ENCODE assay signal across 21 mouse cellular contexts in genomic region chr1:150065684-150066083, GRCm38 (mm10). TPM values are rescaled to one million over a fixed set of nuclear protein-coding genes. Genes with fewer than 3 reads are reported as not detected.
"Had no signal": no experiment of that assay in that cellular context is flagged by ENCODE, and none has a peak within 500 bp of the region (broad histone marks: within the 10 kb centered on the region; RNA-seq: fewer than 3 reads in every experiment).

No protein-coding gene starts in this region.

- H3K4me1 ChIP-seq: midbrain, embryonic 10.5 days; midbrain, embryonic 12.5 days; neural tube, embryonic 13.5 days; neural tube, embryonic 15.5 days had no signal

- H3K27ac ChIP-seq: midbrain, embryonic 10.5 days; midbrain, embryonic 12.5 days; neural tube, embryonic 13.5 days; neural tube, embryonic 15.5 days had no signal

- H3K4me2 ChIP-seq: lung, embryonic 14.5 days; midbrain, embryonic 12.5 days; neural tube, embryonic 13.5 days; neural tube, embryonic 15.5 days had no signal

- H3K27me3 ChIP-seq: midbrain, embryonic 12.5 days; neural tube, embryonic 13.5 days; neural tube, embryonic 15.5 days had no signal

- H3K36me3 ChIP-seq: midbrain, embryonic 10.5 days; midbrain, embryonic 12.5 days; neural tube, embryonic 13.5 days; neural tube, embryonic 15.5 days had no signal

- H3K9ac ChIP-seq: lung, embryonic 14.5 days; midbrain, embryonic 12.5 days; neural tube, embryonic 13.5 days; neural tube, embryonic 15.5 days had no signal

- ATAC-seq: midbrain, embryonic 16.5 days had no signal

- H3K4me3 ChIP-seq: midbrain, embryonic 10.5 days; midbrain, embryonic 12.5 days; myocyte; neural tube, embryonic 13.5 days; neural tube, embryonic 15.5 days had no signal

- DNase-seq: lung, adult 18-20 months; lung, embryonic 14.5 days; lung, postnatal 10 days; lung, postnatal 4 days; midbrain, embryonic 14.5 days; retina, postnatal 1 day; right cerebral cortex, adult 18-20 months; right cerebral cortex, postnatal 25 days; right cerebral cortex, postnatal 4 days; spleen, adult 18-20 months; thymus, adult 18-20 months; thymus, postnatal 14 days; thymus, postnatal 36 days had no signal

- H3K9me3 ChIP-seq: midbrain, embryonic 10.5 days; midbrain, embryonic 12.5 days; neural tube, embryonic 13.5 days; neural tube, embryonic 15.5 days had no signal

RNA-seq across cellular contexts. Expression of gene Ptgs2, which starts 34.1 kb away (rescaled TPM):
- total RNA-seq: megakaryocyte-erythroid progenitor cell, adult 5-6 weeks had no signal
- polyA plus RNA-seq: midbrain, embryonic 14.5 days; neural tube, embryonic 11.5 days had no signal
